Mouse (Mus musculus) heart, embryonic 13.5 days (tissue): Measurements from ENCODE around the gene Med24. TPM values are rescaled to one million over a fixed set of nuclear protein-coding genes. Genes with fewer than 3 reads are reported as not detected.

Experiments
- ATAC-seq: fragments of 200-750 bp; cut with Nextera tagmentation; 2 replicates; pipeline ENCODE4 v1.8.0; 2017; ENCODE audit warnings: moderate TSS enrichment; ENCODE audit not compliant: insufficient number of reproducible peaks, low FRiP score, low TSS enrichment; ENCODE audit errors: extremely low read depth
- H3K27ac ChIP-seq: fragments of 300-500 bp; sonication (generic); replicated peaks from 2 replicates; pipeline ENCODE4 v1.5.1; 2015; ENCODE audit warnings: moderate library complexity, mild to moderate bottlenecking, inconsistent platforms
- H3K27me3 ChIP-seq: fragments of 300-500 bp; sonication (generic); replicated peaks from 2 replicates; pipeline ENCODE4 v1.6.1; 2015; ENCODE audit warnings: mild to moderate bottlenecking, inconsistent platforms
- H3K36me3 ChIP-seq: fragments of 300-500 bp; sonication (generic); 2 replicates; pipeline ENCODE4 v1.6.1; 2015; ENCODE audit warnings: mild to moderate bottlenecking, inconsistent platforms
- H3K4me1 ChIP-seq: fragments of 300-500 bp; sonication (generic); 2 replicates; pipeline ENCODE4 v1.6.1; 2015; ENCODE audit warnings: inconsistent platforms
- H3K4me2 ChIP-seq: fragments of 300-500 bp; sonication (generic); 2 replicates; pipeline ENCODE4 v1.6.1; 2015; ENCODE audit warnings: inconsistent platforms, mild to moderate bottlenecking, moderate library complexity
- H3K4me3 ChIP-seq: fragments of 300-500 bp; sonication (generic); 2 replicates; pipeline ENCODE4 v1.5.1; 2015; ENCODE audit warnings: moderate library complexity, mild to moderate bottlenecking, inconsistent platforms
- H3K9ac ChIP-seq: fragments of 300-500 bp; sonication (generic); 2 replicates; pipeline ENCODE4 v1.6.1; 2015; ENCODE audit warnings: inconsistent platforms, mild to moderate bottlenecking, moderate library complexity
- H3K9me3 ChIP-seq: fragments of 300-500 bp; sonication (generic); 2 replicates; pipeline ENCODE4 v1.6.1; 2016; ENCODE audit warnings: inconsistent platforms
- WGBS: fragments of 180-500 bp; shearing (Covaris S2); methylation state at CpG from one replicate; pipeline ENCODE4 v1.1.7; 2015; ENCODE audit warnings: mixed read lengths; 5-methylcytosine and 5-hydroxymethylcytosine counted together
- polyA plus RNA-seq: library from polyadenylated mRNA; unstranded; fragments of >200 nt; fragmentation: Nextera tagmentation; extraction: Ambion mirVana; gene quantifications from 2 replicates; pipeline ENCODE4 v1.2.1, GENCODE M21; 2015

Gene Med24
- polyA plus RNA-seq, 1 experiment from 2014 or later, result 37.4 TPM

DNA sequence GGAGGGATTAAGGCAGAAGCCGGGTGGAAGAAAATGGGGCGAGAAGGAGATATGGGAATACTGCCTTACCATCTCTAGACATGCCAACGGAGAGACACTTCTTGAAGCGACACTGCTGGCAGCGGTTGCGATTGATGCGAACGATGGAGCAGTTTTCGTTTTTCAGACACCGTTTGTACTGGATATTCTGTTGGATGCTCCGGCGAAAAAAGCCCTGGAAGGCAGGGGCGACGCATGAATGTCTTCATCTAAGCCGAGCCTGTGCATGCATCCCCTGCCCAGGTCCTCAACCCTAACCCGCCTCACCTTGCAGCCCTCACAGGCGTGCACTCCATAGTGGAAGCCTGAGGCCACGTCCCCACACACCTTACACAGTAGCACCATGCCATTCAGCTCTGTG lies 41.9 kb upstream of the Med24 start:
- no peaks in the 10 kb centered on the region for H3K27me3 ChIP-seq
- H3K36me3 ChIP-seq, result peaks cover 34% of the 10 kb centered on the region
- H3K4me2 ChIP-seq, result no peak overlapping the region; the same call in 1 of the 2 replicates
- WGBS, result 90% methylated on average over 18 of the region's 18 CpGs
- no peak for ATAC-seq
- H3K4me1 ChIP-seq, result peaks cover 96% of the 10 kb centered on the region
- no peak overlapping the region for H3K9ac ChIP-seq
- no peak overlapping the region for H3K4me3 ChIP-seq
- no peaks in the 10 kb centered on the region for H3K9me3 ChIP-seq
- peak overlapping the region; percentile 99 for H3K27ac ChIP-seq

DNA sequence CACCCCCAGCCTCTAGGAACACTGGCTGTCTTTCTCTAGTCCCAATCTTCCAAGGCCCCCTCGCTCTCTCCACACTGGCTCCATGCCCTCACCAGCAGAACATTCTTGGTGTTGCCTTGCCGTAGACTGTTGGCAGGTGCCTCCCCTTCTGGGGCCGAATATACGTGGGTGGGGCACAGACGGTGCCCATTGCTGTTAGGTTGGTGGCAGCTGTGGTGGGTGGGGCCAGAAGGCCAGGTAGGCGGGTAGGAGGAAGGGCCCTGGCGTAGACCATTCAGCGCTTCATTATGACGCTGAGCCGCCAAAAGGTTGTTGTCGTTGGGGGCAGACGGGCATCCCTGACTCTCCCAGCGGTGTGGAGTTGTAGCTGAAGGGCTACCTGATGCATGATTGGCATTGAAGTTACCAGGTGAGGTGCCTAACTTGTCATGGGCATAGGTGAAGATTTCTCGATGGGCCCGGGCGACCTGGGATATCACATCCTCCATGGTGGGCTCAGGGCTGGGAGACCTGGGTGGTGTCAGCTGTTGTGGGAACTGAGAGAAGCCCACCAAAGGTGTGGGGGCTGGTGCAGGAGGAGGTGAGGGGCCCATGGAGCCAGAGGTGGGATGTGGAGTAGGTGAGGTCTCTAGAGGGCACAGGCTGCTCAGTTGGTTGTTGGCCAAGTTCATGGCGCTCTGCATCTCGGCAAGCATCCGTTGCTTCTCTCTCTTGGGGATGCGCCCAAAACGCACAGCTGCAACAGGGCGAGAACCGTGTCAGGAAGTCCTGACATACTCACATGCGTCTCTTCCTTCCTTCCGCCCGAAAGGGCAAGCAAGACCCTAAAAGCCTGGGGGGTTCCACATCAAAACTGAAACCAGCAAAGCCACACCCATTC lies 41.1 kb upstream of the Med24 start:
- H3K4me1 ChIP-seq, result peaks cover 96% of the 10 kb centered on the region
- 89% methylated on average over 26 of the region's 26 CpGs for WGBS
- H3K4me2 ChIP-seq, result no peak overlapping the region
- 0 out of 2 replicates have a peak overlapping the region, but pooled peaks have one; percentile 83 for H3K9ac ChIP-seq
- no peaks in the 10 kb centered on the region for H3K27me3 ChIP-seq
- ATAC-seq, result no peak
- H3K9me3 ChIP-seq, result no peaks in the 10 kb centered on the region
- H3K36me3 ChIP-seq, result peaks cover 37% of the 10 kb centered on the region
- H3K27ac ChIP-seq, result peak overlapping the region; percentile 95
- no peak overlapping the region for H3K4me3 ChIP-seq

DNA sequence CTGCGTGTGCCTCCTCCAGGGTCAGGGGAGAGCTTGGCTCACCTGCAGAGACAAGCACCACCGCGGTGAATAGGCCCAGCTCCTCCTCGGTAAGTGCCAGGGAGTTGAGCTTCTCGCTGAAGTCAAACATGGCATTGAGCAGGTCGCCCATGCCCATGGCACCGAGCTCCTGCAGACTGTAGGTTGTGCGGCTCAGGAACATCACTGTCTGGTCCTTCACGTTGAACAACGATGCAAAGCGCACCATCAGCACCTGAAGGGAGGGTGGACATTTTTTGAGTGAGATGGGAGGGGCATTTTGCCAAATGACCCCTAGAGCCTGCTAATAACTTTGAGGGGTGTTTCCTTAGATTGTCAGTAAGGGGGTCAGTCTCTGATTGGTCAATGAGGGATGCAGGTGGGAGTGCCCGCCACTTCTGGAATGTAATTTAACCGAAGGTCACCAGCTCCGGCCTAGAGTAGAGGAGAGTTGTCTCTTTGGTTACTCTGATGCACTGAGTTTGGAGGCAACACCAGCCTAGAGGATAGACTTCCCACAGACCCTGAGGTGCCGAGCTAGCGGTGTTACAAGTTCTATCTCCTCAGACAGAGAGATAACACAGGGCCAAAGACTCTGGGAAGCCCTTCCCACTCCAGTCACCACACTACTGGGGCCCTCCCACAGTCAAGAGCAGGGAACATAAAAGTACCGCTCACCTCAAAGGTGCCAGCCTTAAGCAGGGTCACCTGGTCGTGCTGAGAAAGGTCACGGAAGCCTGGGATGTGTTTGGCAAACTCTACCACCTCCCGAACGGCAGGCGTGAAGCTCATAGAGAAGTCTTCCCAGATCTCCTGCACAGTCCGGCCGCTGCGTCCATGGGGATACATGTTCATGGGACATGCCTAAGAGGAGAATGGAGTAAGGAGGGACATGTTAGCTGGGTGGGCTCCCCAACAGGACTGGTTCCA lies 40.0 kb upstream of the Med24 start:
- peak overlapping the region; percentile 38; the same call in 1 of the 2 replicates for H3K4me3 ChIP-seq
- WGBS, result 66% methylated on average over 25 of the region's 25 CpGs
- H3K4me1 ChIP-seq, result peaks cover 97% of the 10 kb centered on the region
- peak overlapping the region; percentile 71 for H3K4me2 ChIP-seq
- no peak for ATAC-seq
- H3K27me3 ChIP-seq, result no peaks in the 10 kb centered on the region
- peaks cover 48% of the 10 kb centered on the region for H3K36me3 ChIP-seq
- peak overlapping the region; percentile 83 for H3K9ac ChIP-seq
- no peaks in the 10 kb centered on the region for H3K9me3 ChIP-seq
- H3K27ac ChIP-seq, result peak overlapping the region; percentile 95

- 12% methylated on average over 39 of the region's 39 CpGs for WGBS
- Histone ChIP-seq H3K4me1 (peaks cover 92% of the 10 kb centered on the region), H3K27me3 (no peaks in the 10 kb centered on the region), H3K36me3 (peaks cover 57% of the 10 kb centered on the region), H3K9ac (peak overlapping the region; percentile 83), H3K9me3 (no peaks in the 10 kb centered on the region), H3K4me3 (peak overlapping the region; percentile 38), H3K27ac (peak overlapping the region; percentile 95), H3K4me2 (peak overlapping the region; percentile 71)
- ATAC-seq, result peak; percentile 49; the same call in 1 of the 2 replicates
Measured at GRCm38 (mm10) chr11:98768127-98769006, 39.1 kb upstream of the Med24 start.

GRCm38 (mm10) chr11:98767713-98768112 lies 38.5 kb upstream of the Med24 start:
- WGBS, result 30% methylated on average over 4 of the region's 4 CpGs
- peaks cover 63% of the 10 kb centered on the region for H3K36me3 ChIP-seq

GRCm38 (mm10) chr11:98767276-98767675 lies 38.0 kb upstream of the Med24 start:
- Histone ChIP-seq H3K9me3 (no peaks in the 10 kb centered on the region), H3K4me2 (peak overlapping the region; percentile 71), H3K36me3 (peaks cover 68% of the 10 kb centered on the region), H3K4me3 (0 out of 2 replicates have a peak overlapping the region, but pooled peaks have one; percentile 38), H3K4me1 (peaks cover 90% of the 10 kb centered on the region), H3K9ac (peak overlapping the region; percentile 83), H3K27ac (peak overlapping the region; percentile 95), H3K27me3 (no peaks in the 10 kb centered on the region)
- no peak for ATAC-seq
- WGBS, result 14% methylated on average over 9 of the region's 9 CpGs

More at GRCm38 (mm10) chr11:98767713-98768112, 38.5 kb upstream of the Med24 start:
- Histone ChIP-seq H3K4me1 (peaks cover 91% of the 10 kb centered on the region), H3K9me3 (no peaks in the 10 kb centered on the region), H3K9ac (peak overlapping the region; percentile 83), H3K27me3 (no peaks in the 10 kb centered on the region), H3K4me3 (peak overlapping the region; percentile 38), H3K4me2 (peak overlapping the region; percentile 71), H3K27ac (peak overlapping the region; percentile 95)
- ATAC-seq, result no peak

DNA sequence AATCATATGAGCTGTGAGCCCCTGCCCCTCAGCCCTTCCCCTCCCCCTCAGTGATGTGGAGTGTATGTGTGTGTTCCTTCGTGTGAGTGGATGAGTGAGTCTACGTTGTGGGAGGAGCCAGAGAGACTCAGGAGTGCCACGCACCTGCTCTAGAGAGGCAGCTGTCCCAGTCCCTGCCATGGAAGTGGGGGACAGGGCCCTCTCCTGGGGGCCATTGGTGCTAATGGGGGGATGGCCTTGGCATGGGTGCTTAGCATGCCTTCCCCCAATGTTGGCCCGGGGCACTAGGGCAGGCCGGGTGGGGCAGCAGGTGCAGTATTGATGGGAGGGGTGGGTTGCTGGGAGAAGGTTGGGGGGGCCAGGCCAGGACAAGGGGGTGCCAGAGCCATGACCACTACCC lies 37.6 kb upstream of the Med24 start:
- no peaks in the 10 kb centered on the region for H3K27me3 ChIP-seq
- peak overlapping the region; percentile 71 for H3K4me2 ChIP-seq
- peak overlapping the region; percentile 95 for H3K27ac ChIP-seq
- peaks cover 85% of the 10 kb centered on the region for H3K4me1 ChIP-seq
- no peaks in the 10 kb centered on the region for H3K9me3 ChIP-seq
- peak overlapping the region; percentile 83 for H3K9ac ChIP-seq
- H3K36me3 ChIP-seq, result peaks cover 72% of the 10 kb centered on the region
- H3K4me3 ChIP-seq, result no peak overlapping the region
- 56% methylated on average over 5 of the region's 5 CpGs for WGBS
- no peak for ATAC-seq

DNA sequence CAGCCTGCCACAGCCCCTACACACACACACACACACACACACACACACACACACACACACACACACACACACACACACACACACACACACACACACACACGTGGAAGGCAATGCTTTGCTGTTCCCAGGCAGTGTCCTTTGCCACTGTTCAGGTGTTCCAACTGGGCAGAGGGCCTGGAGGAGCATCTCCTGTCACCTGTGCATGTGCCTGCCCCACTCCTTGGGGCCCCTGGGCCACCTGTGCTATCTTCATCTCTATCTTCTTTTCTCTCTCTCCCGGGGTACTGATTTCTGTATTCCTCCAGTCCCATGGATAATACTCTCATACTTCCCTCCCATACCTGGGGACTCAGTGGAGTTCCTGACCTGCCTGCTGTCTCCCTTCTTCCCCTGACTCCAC lies 37.1 kb upstream of the Med24 start:
- ATAC-seq, result no peak
- peak overlapping the region; percentile 18; the same call in 1 of the 2 replicates for H3K4me2 ChIP-seq
- peaks cover 74% of the 10 kb centered on the region for H3K36me3 ChIP-seq
- no peak overlapping the region for H3K4me3 ChIP-seq
- H3K4me1 ChIP-seq, result peaks cover 81% of the 10 kb centered on the region
- no peaks in the 10 kb centered on the region for H3K27me3 ChIP-seq
- peak overlapping the region; percentile 83 for H3K9ac ChIP-seq
- 40% methylated on average over 1 of the region's 2 CpGs for WGBS
- H3K27ac ChIP-seq, result peak overlapping the region; percentile 95
- no peaks in the 10 kb centered on the region for H3K9me3 ChIP-seq

GRCm38 (mm10) chr11:98765421-98766309 lies 36.4 kb upstream of the Med24 start:
- ATAC-seq, result no peak
- Histone ChIP-seq H3K4me1 (peaks cover 75% of the 10 kb centered on the region), H3K9ac (peak overlapping the region; percentile 68), H3K36me3 (peaks cover 74% of the 10 kb centered on the region), H3K27ac (peak overlapping the region; percentile 95), H3K4me2 (peak overlapping the region; percentile 18), H3K4me3 (no peak overlapping the region), H3K27me3 (no peaks in the 10 kb centered on the region), H3K9me3 (no peaks in the 10 kb centered on the region)
- WGBS, result 38% methylated on average over 8 of the region's 9 CpGs

DNA sequence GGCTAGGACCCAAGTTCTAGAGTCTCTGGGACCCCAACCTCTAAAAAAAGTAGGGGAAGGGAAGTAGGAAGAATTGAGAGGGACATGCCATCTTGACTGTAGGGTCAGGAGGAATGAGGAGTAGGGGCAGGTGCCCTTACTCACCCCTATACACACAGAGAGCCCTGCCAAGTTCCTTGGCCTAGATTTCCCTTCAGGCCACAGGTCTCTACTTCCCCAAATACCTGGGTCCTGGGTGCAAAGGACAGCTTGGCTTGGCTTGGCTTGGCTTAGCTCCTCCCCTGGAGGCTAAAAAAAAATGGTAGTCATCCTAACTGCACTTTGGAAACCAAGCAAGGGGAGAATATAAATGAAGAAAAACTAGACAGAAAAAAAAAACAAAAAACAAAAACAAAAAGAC lies 35.5 kb upstream of the Med24 start:
- no peak overlapping the region for H3K4me2 ChIP-seq
- H3K4me3 ChIP-seq, result no peak overlapping the region
- peak overlapping the region; percentile 95; the same call in 1 of the 2 replicates for H3K27ac ChIP-seq
- H3K4me1 ChIP-seq, result peaks cover 66% of the 10 kb centered on the region
- peak overlapping the region; percentile 33; the same call in 1 of the 2 replicates for H3K9ac ChIP-seq
- no peaks in the 10 kb centered on the region for H3K9me3 ChIP-seq
- no peaks in the 10 kb centered on the region for H3K27me3 ChIP-seq
- no peak for ATAC-seq
- peaks cover 74% of the 10 kb centered on the region for H3K36me3 ChIP-seq
